Mouse (Mus musculus) liver, adult (tissue): ENCODE data around the gene Ifrd2.

Source experiments
- GATA4 ChIP-seq: IDR thresholded peaks from 2 replicates; pipeline ENCODE4 v1.6.1; 2014; ENCODE audit warnings: mild to moderate bottlenecking, low read length; ENCODE audit not compliant: insufficient replicate concordance

Gene Ifrd2

GRCm38 (mm10) chr9:107599842-107600241, 12.4 kb downstream of the Ifrd2 start:
- no peak for TF ChIP-seq GATA4

GRCm38 (mm10) chr9:107600745-107601144, 13.3 kb downstream of the Ifrd2 start:
- TF ChIP-seq GATA4, result no peak

- TF ChIP-seq GATA4, result no peak
These were observed 13.8 kb downstream of the Ifrd2 start for GRCm38 (mm10) chr9:107601275-107601674.

- TF ChIP-seq GATA4, result no peak; the same call in 1 of the 2 replicates
These were observed 14.7 kb downstream of the Ifrd2 start for GRCm38 (mm10) chr9:107602068-107602648.

GRCm38 (mm10) chr9:107603251-107603650, 15.8 kb downstream of the Ifrd2 start:
- no peak for TF ChIP-seq GATA4

- TF ChIP-seq GATA4, result no peak
These were observed 17.7 kb downstream of the Ifrd2 start for GRCm38 (mm10) chr9:107605041-107605661.

- no peak for TF ChIP-seq GATA4
These were observed 19.1 kb downstream of the Ifrd2 start for GRCm38 (mm10) chr9:107606591-107606990.

- no peak for TF ChIP-seq GATA4
These were observed 19.6 kb downstream of the Ifrd2 start for GRCm38 (mm10) chr9:107607036-107607435.

- no peak for TF ChIP-seq GATA4
These were observed 20.3 kb downstream of the Ifrd2 start for GRCm38 (mm10) chr9:107607653-107608245.

- no peak for TF ChIP-seq GATA4
These were observed 21.4 kb downstream of the Ifrd2 start, which contains the start of gene Sema3b for GRCm38 (mm10) chr9:107608741-107609432. Gene Sema3b, minus strand, starts transcription at chr9:107609229.

- no peak for TF ChIP-seq GATA4
These were observed 22.0 kb downstream of the Ifrd2 start for GRCm38 (mm10) chr9:107609433-107609830.

GRCm38 (mm10) chr9:107611456-107612190, 24.2 kb downstream of the Ifrd2 start:
- TF ChIP-seq GATA4, result no peak

GRCm38 (mm10) chr9:107612191-107612944, 24.9 kb downstream of the Ifrd2 start:
- peak; percentile 43; the same call in 1 of the 2 replicates for TF ChIP-seq GATA4

GRCm38 (mm10) chr9:107612945-107613569, 25.6 kb downstream of the Ifrd2 start:
- TF ChIP-seq GATA4, result no peak
